Mouse (Mus musculus): ENCODE data around the gene Rfc1. TPM values are rescaled to one million over a fixed set of nuclear protein-coding genes. Genes with fewer than 3 reads are reported as not detected.

Gene Rfc1
- total RNA-seq, 1 experiment from 2014 or later, result 149 TPM

GRCm38 (mm10) chr5:65247296-65247695, 88.2 kb downstream of the Rfc1 start:
- peak; percentile 42 to 60 for ATAC-seq (replicated peaks in 1 of 2; ENCODE audit: insufficient read depth in 1 of 2, low FRiP score in 2 of 2, low TSS enrichment in 1 of 2, low read depth in 1 of 2, poor library complexity in 2 of 2, severe bottlenecking in 2 of 2)

- 0 out of 4 replicates have a peak, but pooled peaks of 1 of the 2 experiments have one; percentile 31 for ATAC-seq (replicated peaks in 1 of 2; ENCODE audit: insufficient read depth in 1 of 2, low FRiP score in 2 of 2, low TSS enrichment in 1 of 2, low read depth in 1 of 2, poor library complexity in 2 of 2, severe bottlenecking in 2 of 2)
Observed at GRCm38 (mm10) chr5:65242740-65243139, 92.7 kb downstream of the Rfc1 start.

GRCm38 (mm10) chr5:65231289-65232003, 104.0 kb downstream of the Rfc1 start:
- no peak for ATAC-seq (replicated peaks in 1 of 2; ENCODE audit: insufficient read depth in 1 of 2, low FRiP score in 2 of 2, low TSS enrichment in 1 of 2, low read depth in 1 of 2, poor library complexity in 2 of 2, severe bottlenecking in 2 of 2)

DNA sequence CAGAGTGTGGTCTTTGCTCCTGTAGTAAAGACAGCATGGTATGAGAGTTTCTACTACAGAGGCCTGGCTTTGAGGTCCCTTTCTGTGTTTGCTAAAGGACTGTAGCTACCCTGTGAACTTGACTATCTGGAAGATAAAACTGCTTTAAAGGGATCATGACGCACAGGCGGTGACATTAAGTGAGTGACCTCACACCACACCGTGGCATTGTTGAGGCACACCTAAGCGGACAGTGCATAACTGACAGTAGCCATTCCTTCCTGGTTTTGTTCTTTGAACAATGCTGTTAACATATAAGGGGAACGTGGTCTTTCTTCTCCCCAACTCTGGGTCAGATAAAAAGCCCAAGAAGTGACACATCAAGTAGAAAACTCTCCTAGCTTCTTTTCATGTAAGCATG, 111.4 kb downstream of the Rfc1 start:
- no peak for ATAC-seq (replicated peaks in 1 of 2; ENCODE audit: insufficient read depth in 1 of 2, low FRiP score in 2 of 2, low TSS enrichment in 1 of 2, low read depth in 1 of 2, poor library complexity in 2 of 2, severe bottlenecking in 2 of 2)

DNA sequence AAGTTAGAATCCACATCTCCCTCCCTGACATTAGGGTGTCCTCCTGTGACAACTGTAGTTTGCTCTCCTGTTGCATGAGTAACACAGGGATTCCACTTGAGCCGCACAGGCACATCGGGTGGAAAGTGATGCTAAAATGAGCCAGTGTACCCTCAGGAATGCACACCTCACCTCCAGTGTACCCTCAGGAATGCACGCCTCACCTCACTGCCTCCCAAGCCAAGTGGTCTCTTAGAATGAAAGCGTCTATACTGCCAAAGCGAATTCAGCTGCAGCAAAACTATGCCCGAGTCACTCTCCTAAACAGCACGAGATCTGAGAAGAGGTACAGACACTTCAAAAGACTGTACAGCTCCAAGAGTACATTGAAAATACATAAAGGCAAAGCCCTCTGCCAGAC, 114.4 kb downstream of the Rfc1 start:
- ATAC-seq (replicated peaks in 1 of 2; ENCODE audit: insufficient read depth in 1 of 2, low FRiP score in 2 of 2, low TSS enrichment in 1 of 2, low read depth in 1 of 2, poor library complexity in 2 of 2, severe bottlenecking in 2 of 2), result no peak

DNA sequence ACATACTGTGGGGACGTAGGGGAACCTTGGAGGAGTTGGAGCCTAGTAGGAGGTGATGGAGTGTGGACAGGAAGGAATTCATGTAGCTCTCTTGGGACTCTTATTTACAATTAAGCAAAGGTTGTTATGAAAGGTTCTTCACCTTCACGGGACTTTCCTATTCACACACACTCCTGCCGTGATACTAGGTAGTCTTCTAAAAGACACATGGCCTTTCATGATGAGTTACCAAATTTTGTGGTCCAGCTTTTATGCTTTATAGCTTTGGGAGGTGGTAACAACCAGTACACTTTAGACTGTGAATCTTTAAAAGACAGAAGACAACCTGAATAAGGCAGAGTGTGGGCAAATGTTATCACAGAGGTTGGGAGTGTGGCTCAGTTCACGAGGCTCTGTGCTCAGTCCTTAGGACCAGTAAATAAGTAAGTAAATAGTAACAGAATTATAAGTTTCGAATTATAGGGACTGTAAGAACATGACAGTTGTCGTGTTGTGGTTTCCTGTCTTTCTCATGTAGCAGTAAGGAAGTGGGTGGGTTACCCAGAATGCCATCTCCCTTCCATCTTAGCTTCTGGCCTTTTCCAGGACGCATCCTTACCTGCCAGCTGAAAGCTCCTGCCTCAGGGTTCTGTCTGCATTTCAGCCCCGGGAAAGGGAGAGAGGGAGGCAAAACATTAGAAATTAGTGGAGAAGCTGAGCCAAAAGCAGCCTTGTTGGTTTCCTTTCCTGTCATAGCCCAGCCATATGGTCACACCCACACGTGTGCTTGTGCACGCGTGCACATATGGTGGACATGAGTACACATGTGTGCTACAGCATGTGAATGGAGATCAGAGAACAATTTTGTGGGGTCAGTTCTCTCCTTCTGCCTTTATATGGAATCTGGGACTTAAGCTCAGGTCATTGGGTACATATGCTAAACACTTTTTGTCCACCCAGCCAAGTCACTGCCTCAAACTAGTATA, 117.9 kb downstream of the Rfc1 start:
- ATAC-seq (replicated peaks in 1 of 2; ENCODE audit: insufficient read depth in 1 of 2, low FRiP score in 2 of 2, low TSS enrichment in 1 of 2, low read depth in 1 of 2, poor library complexity in 2 of 2, severe bottlenecking in 2 of 2), result no peak

DNA sequence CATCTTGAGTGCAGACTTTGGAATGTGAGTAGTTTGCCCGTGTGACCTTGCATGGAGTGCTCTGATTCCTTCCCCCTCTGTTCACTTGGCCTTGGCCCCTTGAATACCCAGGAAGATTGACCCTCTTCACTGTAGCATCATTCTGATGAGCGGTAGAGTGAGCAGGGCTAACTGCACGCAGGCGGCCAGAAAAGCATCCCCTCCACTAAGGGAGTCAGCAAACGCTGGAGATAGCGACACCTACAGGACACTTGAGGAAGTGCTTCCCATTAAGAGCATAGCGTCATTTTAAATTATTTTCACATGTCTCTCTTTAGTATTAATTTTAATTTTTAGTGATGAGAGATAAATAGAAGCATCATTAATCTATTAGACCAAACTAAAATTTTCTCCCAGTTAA, 122.1 kb downstream of the Rfc1 start:
- peak; percentile 53 to 74; a peak in 2 of 4 replicates for ATAC-seq (replicated peaks in 1 of 2; ENCODE audit: insufficient read depth in 1 of 2, low FRiP score in 2 of 2, low TSS enrichment in 1 of 2, low read depth in 1 of 2, poor library complexity in 2 of 2, severe bottlenecking in 2 of 2)

Other genes starting within 250 kb of the Rfc1 start
- 1.1 and 14.1 TPM in 2 replicates for gene Tmem156, start 243.5 kb downstream of the Rfc1 start, total RNA-seq (2017)
- 47.6 and 61.4 TPM in 2 replicates for gene Klhl5, start 228.1 kb downstream of the Rfc1 start, total RNA-seq (2017)
- gene Wdr19, start 136.0 kb downstream of the Rfc1 start, total RNA-seq (2017), result 10.9 and 12.2 TPM in 2 replicates
- not detected in 2 replicates for gene Klb, start 12.6 kb upstream of the Rfc1 start, total RNA-seq (2017)
- gene Rpl9, start 55.8 kb upstream of the Rfc1 start, total RNA-seq (2017), result 2,495 and 3,028 TPM in 2 replicates
- 32.8 and 59.2 TPM in 2 replicates for gene Lias, start 55.8 kb upstream of the Rfc1 start, total RNA-seq (2017)
- gene Ugdh, start 100.3 kb upstream of the Rfc1 start, total RNA-seq (2017), result 24.6 and 41.0 TPM in 2 replicates
- not detected in 2 replicates for gene Gm43552, start 157.2 kb upstream of the Rfc1 start, total RNA-seq (2017)
- 104 and 132 TPM in 2 replicates for gene Smim14, start 201.5 kb upstream of the Rfc1 start, total RNA-seq (2017)
- 28.9 and 79.7 TPM in 2 replicates for gene Ube2k, start 201.6 kb upstream of the Rfc1 start, total RNA-seq (2017)